Mouse (Mus musculus): ENCODE results near the gene Myo6. TPM values are rescaled to one million over a fixed set of nuclear protein-coding genes. Genes with fewer than 3 reads are reported as not detected.
A peak's percentile ranks its signal among the peaks of the same experiment; 100 is the strongest.

Myo6 gene
- polyA plus RNA-seq, 1 experiment from 2014 or later = 23.1 TPM

DNA sequence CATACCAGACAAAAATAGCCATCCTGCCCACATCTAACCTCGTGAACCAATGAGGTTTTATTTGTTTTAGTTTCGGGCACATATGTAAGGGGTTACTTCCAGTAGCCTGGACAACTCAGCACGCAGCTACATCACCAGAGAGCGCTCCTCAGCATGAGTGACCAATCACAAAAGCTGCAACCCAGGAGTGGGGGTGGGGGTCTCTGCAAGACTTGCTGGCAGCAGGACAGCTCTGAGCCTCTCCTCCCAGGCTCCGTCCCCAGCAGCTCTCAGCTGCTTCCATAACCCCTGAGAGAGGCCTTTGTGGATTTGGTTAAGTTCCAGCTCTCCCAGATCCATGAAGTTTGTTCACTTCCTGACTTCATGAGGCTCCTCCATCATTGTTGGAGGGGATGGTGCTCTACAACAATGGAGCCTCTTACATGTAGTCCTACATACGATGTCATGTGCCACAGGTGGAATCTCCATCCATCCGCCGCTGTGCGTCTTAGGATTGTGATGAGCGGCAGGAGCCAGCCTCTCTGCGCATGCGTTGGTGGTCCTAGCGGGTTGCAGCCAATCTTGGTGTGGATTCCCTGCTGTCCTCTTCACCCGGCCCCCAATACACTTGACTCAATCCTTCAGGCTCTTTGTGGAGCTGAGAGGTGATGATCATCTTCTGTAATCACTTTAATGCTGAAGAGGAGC, 37.7 kb downstream of the Myo6 start:
- Histone ChIP-seq H3K27me3 (replicated peaks; ENCODE audit: insufficient read depth, low read length) (no peaks in the 10 kb centered on the region), H3K9me3 (ENCODE audit: low read length) (no peaks in the 10 kb centered on the region), H3K4me1 (ENCODE audit: insufficient read depth, low read depth, low read length) (no peaks in the 10 kb centered on the region), H3K27ac (ENCODE audit: low read length) (no peak overlapping the region), H3K4me2 (replicated peaks; ENCODE audit: low read depth, low read length) (no peak overlapping the region), H3K4me3 (ENCODE audit: low read depth, low read length) (no peak overlapping the region), H3K9ac (replicated peaks; ENCODE audit: low read depth) (no peak overlapping the region), H3K36me3 (ENCODE audit: insufficient read depth, low read length) (no peaks in the 10 kb centered on the region)
- DNase-seq (ENCODE audit: low spot score) (peak; percentile 25), ATAC-seq (0 out of 2 replicates have a peak, but pooled peaks have one; percentile 19)
- no peak for TF ChIP-seq CTCF (IDR thresholded peaks at IDR 0.05)
- WGBS = 77% methylated on average over 14 of the region's 14 CpGs

DNA sequence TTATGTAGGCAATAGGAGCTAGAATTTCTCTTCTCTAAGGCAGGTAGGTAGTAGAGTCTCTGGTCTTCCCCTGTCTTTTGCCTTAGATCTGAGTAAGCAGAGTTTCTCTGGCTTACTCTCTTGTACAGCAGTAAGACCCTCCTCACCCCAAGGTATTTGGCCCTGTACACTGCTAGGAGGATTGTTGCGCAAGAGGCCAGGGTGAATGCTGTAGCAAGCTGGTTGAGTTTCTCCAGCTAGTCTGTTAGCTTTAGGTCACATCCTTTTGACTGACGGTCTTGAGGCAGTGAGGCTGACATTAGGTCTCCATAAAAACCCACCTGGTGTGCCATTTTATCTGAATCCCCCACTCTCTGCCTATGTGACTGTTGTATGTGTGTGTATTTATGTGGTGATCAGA, 43.9 kb downstream of the Myo6 start:
- no peak overlapping the region for H3K4me2 ChIP-seq (replicated peaks; ENCODE audit: low read depth, low read length)
- no peak overlapping the region for H3K4me3 ChIP-seq (ENCODE audit: low read depth, low read length)
- H3K27ac ChIP-seq (ENCODE audit: low read length) = no peak overlapping the region
- TF ChIP-seq EP300 (IDR thresholded peaks at IDR 0.05) (no peak), CTCF (IDR thresholded peaks at IDR 0.05) (no peak)
- no peaks in the 10 kb centered on the region for H3K9me3 ChIP-seq (ENCODE audit: low read length)
- ATAC-seq (no peak), DNase-seq (ENCODE audit: low spot score) (no peak)
- H3K27me3 ChIP-seq (replicated peaks; ENCODE audit: insufficient read depth, low read length) = no peaks in the 10 kb centered on the region
- 74% methylated on average over 2 of the region's 2 CpGs for whole genome bisulfite sequencing
- H3K4me1 ChIP-seq (ENCODE audit: insufficient read depth, low read depth, low read length) = no peaks in the 10 kb centered on the region
- H3K9ac ChIP-seq (replicated peaks; ENCODE audit: low read depth) = no peak overlapping the region
- H3K36me3 ChIP-seq (ENCODE audit: insufficient read depth, low read length) = no peaks in the 10 kb centered on the region

DNA sequence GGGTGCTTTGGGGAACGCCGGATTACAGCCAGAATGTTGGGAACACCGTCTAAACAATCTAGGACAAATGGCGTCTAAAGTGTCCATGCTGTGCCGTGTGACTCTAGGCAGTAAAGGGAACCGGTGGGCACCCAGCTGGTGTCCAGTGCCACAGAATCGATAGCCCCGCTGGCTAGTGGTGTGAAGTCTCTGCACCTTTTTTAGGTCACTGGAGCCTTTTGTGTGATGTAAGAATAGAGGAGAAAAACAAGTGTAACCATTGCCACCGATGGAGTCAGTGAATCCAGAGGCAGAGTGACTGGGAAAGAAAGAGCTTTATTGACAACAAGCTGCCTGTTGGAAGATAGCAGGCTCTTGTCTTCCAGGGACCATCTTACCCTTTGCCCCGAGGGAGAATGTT, 44.6 kb downstream of the Myo6 start:
- DNase-seq (ENCODE audit: low spot score) (no peak), ATAC-seq (no peak)
- no peak overlapping the region for H3K9ac ChIP-seq (replicated peaks; ENCODE audit: low read depth)
- no peak overlapping the region for H3K4me3 ChIP-seq (ENCODE audit: low read depth, low read length)
- H3K27me3 ChIP-seq (replicated peaks; ENCODE audit: insufficient read depth, low read length) = no peaks in the 10 kb centered on the region
- no peak overlapping the region for H3K27ac ChIP-seq (ENCODE audit: low read length)
- no peaks in the 10 kb centered on the region for H3K9me3 ChIP-seq (ENCODE audit: low read length)
- TF ChIP-seq CTCF (IDR thresholded peaks at IDR 0.05) = no peak
- no peak for TF ChIP-seq EP300 (IDR thresholded peaks at IDR 0.05)
- H3K36me3 ChIP-seq (ENCODE audit: insufficient read depth, low read length) = no peaks in the 10 kb centered on the region
- H3K4me2 ChIP-seq (replicated peaks; ENCODE audit: low read depth, low read length) = no peak overlapping the region
- WGBS = 84% methylated on average over 10 of the region's 10 CpGs
- no peaks in the 10 kb centered on the region for H3K4me1 ChIP-seq (ENCODE audit: insufficient read depth, low read depth, low read length)

DNA sequence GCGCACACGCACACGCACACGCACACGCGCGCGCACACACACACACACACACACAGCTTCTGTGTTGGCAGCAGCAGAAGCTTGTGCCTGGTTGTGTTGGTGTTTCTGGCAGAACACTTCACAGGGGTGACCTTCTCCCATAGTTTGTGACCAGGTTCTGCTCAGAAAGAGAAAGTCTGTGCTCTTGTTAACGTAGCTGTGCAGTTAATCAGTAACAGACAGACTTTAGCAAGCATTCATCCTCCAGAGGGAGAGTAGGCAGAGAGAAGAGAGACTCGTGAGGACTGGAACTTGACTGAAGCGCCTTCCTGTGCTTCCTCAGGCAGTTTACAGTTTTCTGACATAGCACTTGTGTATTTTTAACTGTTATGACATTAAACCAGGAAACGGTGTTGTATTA, 45.3 kb downstream of the Myo6 start:
- H3K4me3 ChIP-seq (ENCODE audit: low read depth, low read length) = no peak overlapping the region

DNA sequence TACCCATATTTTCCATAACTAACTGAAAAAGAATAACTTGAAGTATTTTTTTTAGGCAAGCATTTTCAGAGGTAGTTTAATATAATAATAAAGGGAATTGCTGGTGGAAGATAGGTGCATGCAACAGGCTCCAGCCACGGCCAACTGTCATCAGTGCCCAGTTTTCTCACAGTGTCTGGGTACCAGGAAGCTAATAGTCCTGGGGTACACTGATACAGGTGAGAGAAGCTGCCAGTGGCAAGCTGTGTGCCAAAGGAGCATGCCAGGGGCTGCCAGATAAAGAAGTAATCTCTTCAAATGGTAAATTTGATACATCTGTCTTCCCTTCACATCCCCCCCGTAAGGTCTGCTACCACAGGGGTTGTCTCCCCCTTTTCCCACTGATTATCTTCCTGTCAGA, 48.6 kb downstream of the Myo6 start:
- Histone ChIP-seq H3K36me3 (ENCODE audit: insufficient read depth, low read length) (no peaks in the 10 kb centered on the region), H3K9ac (replicated peaks; ENCODE audit: low read depth) (no peak overlapping the region), H3K27ac (ENCODE audit: low read length) (no peak overlapping the region), H3K4me1 (ENCODE audit: insufficient read depth, low read depth, low read length) (no peaks in the 10 kb centered on the region), H3K4me2 (replicated peaks; ENCODE audit: low read depth, low read length) (no peak overlapping the region), H3K27me3 (replicated peaks; ENCODE audit: insufficient read depth, low read length) (no peaks in the 10 kb centered on the region), H3K4me3 (ENCODE audit: low read depth, low read length) (no peak overlapping the region), H3K9me3 (ENCODE audit: low read length) (no peaks in the 10 kb centered on the region)
- DNase-seq (ENCODE audit: low spot score) = no peak
- no peak for ATAC-seq
- no peak for TF ChIP-seq EP300 (IDR thresholded peaks at IDR 0.05)
- no peak for TF ChIP-seq CTCF (IDR thresholded peaks at IDR 0.05)
- WGBS = 88% methylated on average over 2 of the region's 2 CpGs

More for the DNA sequence above, 45.3 kb downstream of the Myo6 start:
- H3K4me2 ChIP-seq (replicated peaks; ENCODE audit: low read depth, low read length) = no peak overlapping the region
- no peaks in the 10 kb centered on the region for H3K4me1 ChIP-seq (ENCODE audit: insufficient read depth, low read depth, low read length)
- H3K36me3 ChIP-seq (ENCODE audit: insufficient read depth, low read length) = no peaks in the 10 kb centered on the region
- 73% methylated on average over 12 of the region's 12 CpGs for whole genome bisulfite sequencing
- no peak overlapping the region for H3K9ac ChIP-seq (replicated peaks; ENCODE audit: low read depth)
- DNase-seq (ENCODE audit: low spot score) = peak; percentile 15
- no peak for ATAC-seq
- no peaks in the 10 kb centered on the region for H3K27me3 ChIP-seq (replicated peaks; ENCODE audit: insufficient read depth, low read length)
- TF ChIP-seq CTCF (IDR thresholded peaks at IDR 0.05) (no peak), EP300 (IDR thresholded peaks at IDR 0.05) (no peak)
- no peak overlapping the region for H3K27ac ChIP-seq (ENCODE audit: low read length)
- no peaks in the 10 kb centered on the region for H3K9me3 ChIP-seq (ENCODE audit: low read length)

DNA sequence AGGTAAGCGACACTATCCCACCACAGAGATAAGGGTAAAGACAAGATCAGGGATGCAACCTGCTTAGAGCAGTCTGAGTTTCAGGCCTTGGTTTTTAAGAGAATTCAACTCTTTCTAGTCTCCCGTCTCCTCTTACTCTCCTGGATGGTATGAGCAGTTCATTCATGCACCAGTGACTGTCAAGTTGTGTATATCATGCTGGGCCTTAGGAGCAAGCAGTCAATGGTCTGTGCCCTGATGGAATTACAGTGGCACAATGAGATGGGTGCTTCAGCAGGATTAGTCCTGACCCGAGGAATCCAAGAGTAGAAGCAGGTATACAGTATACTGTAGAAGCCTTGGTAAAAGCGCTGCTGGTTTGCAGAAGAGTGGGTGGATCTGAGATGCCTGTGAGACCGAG, 50.7 kb downstream of the Myo6 start:
- ATAC-seq (no peak), DNase-seq (ENCODE audit: low spot score) (no peak)
- H3K27me3 ChIP-seq (replicated peaks; ENCODE audit: insufficient read depth, low read length) = no peaks in the 10 kb centered on the region
- H3K36me3 ChIP-seq (ENCODE audit: insufficient read depth, low read length) = no peaks in the 10 kb centered on the region
- no peaks in the 10 kb centered on the region for H3K9me3 ChIP-seq (ENCODE audit: low read length)
- H3K27ac ChIP-seq (ENCODE audit: low read length) = no peak overlapping the region
- H3K4me1 ChIP-seq (ENCODE audit: insufficient read depth, low read depth, low read length) = no peaks in the 10 kb centered on the region
- WGBS = 89% methylated on average over 5 of the region's 5 CpGs
- H3K9ac ChIP-seq (replicated peaks; ENCODE audit: low read depth) = no peak overlapping the region
- H3K4me3 ChIP-seq (ENCODE audit: low read depth, low read length) = no peak overlapping the region
- TF ChIP-seq EP300 (IDR thresholded peaks at IDR 0.05) = no peak
- TF ChIP-seq CTCF (IDR thresholded peaks at IDR 0.05) = no peak
- H3K4me2 ChIP-seq (replicated peaks; ENCODE audit: low read depth, low read length) = no peak overlapping the region

All from lung, postnatal 0 days (tissue).